Mouse (Mus musculus) kidney, postnatal 4 days (tissue): ENCODE results near the gene Lipa.

Experiments used
- DNase-seq, 2 experiments: peaks; one replicate each; pipeline ENCODE4 v3.0.0; 2021; ENCODE audit warnings: mixed read lengths in 2 of 2

Lipa gene

GRCm38 (mm10) chr19:34526941-34527682, at the start of gene Lipa:
Gene Lipa (minus strand): TSS chr19:34527474.
- DNase-seq = peak; percentile 95 to 96

DNA sequence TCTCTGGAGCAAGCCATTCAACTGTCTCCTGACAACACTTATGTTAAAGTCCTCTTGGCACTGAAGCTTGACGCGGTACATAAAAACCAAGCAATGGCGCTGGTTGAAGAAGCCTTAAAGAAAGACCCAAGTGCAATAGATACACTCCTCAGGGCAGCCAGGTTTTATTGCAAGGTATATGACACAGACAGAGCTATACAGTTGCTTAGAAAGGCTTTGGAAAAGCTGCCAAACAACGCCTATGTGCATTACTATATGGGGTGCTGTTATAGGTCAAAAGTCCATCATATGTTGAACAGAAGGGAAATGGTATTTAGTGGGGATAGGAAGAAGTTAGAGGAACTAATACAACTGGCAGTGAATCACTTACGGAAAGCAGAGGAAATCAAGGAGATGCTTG, 46.4 kb upstream of the Lipa start:
- no peak for DNase-seq

DNA sequence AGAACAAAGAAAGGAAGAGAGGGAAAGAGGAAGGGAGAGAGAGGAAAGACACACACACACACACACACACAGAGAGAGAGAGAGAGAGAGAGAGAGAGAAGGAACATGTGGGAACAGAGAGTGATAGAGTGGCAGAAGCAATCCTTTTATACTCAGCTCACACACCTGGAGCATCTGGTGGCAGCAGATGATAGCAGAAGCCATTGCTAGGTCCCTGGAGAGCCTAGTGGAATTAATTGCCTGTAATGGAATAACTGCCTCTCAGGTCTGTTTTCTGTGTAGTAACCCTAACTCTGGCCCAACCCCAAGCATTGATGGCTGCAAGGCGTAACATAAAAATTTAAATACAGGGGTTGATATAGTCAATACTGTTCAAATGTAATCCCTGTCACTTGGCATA, 43.8 kb upstream of the Lipa start:
- DNase-seq = no peak

DNA sequence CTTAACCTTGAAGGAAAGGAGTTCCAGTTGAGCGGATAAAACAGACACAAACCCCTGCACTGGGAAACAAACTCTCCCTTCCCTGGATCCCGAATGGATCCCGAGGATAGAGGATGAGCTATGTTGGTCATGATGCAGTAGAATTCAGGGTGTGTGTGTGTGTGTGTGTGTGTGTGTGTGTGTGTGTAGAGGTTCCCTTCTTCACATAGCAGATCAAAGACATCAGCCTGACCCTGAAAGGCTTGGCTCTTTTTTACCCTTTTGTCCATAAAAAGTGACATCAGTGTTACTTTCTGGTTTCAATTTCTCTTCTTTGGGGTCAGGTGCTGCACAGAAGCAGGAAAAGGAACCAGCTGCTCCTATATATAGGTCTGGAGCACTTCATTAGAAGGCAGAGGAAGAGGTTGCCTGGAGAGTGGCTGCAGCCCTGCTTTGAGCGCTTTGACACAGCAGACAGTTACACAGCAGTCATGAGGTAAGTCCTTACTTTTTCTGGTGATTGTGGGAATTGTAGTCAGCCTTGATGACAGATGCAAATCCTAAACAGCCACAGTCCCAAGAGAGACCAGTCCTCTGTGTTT, 42.7 kb upstream of the Lipa start:
- DNase-seq = peak in 1 of 2 experiments; percentile 23

- DNase-seq = no peak
Measured at GRCm38 (mm10) chr19:34568988-34569895, 42.0 kb upstream of the Lipa start.

DNA sequence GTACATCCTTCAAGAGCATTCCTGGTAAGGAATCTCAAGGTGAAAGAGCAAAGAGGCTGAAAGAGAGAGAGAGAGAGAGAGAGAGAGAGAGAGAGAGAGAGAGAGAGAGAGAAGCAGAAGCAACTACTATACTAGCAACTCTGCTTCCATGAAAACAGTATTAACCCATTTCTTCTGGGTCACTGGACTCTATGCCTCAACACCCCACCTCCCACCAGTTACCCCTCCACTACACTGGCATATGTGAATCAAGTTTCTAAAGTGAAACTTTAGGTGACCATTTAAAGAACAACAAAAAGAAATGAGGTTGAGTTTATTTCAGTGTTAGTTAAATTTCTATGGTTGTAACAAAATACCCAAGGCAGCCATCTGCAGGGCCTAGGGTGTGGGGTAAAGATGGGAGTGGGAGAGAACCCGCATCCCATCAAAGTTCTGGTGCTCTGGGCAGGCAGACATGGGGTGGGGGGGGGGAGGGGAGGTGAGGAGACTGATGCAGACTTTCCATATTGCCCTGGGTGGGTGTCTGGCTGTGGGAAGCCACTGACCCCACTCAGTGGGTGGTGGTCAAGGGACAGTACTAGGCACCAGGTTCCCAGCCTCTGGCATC, 39.0 kb upstream of the Lipa start:
- DNase-seq = no peak

DNA sequence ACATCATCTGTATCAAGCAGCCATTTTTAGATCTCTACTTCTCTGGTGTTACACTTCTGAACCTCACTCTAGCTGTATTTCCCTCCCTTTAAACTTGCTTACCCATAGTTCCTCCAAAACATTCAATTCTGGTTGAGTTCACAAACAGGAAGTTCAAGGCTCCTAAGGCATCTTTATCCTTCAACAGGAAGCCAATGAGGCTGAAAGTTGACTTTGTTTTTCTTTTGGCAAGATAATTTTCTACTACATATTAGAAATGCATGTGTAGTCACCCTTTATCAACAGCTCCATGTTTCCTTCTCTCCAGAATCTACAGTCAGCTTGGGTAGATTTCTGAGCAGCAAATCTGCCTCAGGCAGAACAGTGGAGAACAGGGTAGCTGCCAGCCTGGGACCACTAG, 35.3 kb upstream of the Lipa start:
- DNase-seq = no peak

DNA sequence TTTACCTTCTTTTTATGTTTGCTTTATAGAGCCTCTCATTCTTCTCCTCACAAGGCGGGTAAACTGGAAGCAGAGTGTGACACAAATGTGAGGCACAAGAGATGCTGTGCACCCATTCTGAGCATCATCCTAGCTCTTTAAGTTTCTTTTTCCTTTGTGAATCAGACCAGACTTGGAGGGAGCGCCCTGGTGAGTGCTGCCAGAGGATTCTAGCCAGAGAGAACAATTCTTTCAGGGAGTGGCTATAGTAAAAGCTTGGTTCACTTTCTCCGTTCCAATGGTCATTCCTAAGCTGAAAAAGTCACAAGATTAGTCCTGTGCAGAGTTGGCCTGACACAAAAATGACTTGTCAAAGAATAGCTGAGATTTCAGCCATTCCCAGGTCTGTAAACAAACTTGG, 29.3 kb upstream of the Lipa start:
- no peak for DNase-seq

- DNase-seq = no peak
Measured at GRCm38 (mm10) chr19:34554061-34554460, 26.8 kb upstream of the Lipa start.

- DNase-seq = peak in 1 of 2 experiments; percentile 8
Measured at GRCm38 (mm10) chr19:34553522-34553921, 26.2 kb upstream of the Lipa start.

DNA sequence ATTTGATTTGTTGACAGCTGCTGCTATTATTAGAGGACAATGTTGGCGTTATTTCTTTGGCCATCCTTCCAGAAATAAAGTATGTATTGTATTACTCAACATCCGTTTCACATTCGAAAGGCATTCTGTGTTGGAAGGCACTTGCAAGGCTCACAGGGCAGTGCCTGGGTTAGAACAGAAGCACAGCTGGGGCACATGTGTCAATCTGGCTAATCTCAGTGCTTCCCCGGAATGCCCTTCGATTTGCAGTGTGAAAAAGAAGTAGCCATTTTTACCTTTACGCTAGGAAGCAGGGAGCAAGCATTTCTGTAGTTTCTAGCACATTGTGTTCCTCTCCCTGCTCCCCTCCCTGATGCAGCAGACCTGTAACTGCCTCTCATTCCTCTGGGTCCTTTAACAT, 25.7 kb upstream of the Lipa start:
- DNase-seq = no peak

- peak; percentile 10 to 31 for DNase-seq
Measured at GRCm38 (mm10) chr19:34551981-34552380, 24.7 kb upstream of the Lipa start.

DNA sequence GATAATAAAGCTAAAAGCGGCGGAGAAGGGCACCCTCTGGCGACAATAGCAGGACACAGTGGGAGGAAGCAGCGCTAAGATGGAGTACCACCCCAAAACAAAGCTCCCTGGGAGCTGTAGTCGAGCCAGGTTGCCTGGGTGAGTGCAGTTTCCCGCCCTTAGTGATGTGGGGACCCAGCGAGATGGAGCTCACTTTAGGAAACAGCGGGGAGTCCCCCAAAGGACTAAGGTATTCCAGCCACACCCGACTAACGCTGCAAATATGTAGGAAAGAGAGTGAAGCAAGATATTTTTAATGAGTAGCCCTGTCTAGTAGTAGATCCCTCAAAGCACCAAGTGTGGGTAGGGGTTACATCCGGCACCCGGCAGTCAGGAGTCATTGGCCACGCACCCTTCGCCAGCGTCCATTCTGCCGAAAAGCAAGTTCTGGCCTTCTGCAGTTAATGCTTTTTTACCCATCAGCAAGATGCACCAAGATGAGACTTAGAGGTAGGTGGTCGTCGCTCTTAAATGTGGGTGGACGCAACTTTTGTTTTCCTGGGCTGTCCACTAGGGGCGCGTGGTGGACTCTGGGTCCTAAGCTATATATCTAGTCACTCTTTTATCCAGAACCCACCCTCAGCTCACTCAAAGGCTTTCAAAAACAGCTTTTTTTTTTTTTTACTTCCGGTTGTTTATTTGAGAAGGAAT, 23.4 kb upstream of the Lipa start, which contains the start of gene Ifit2:
TSS of gene Ifit2 (plus strand) at position 161 of the 690 bp plus-strand sequence.
- peak; percentile 78 to 86 for DNase-seq

- no peak for DNase-seq
Measured at GRCm38 (mm10) chr19:34550205-34550533, 22.9 kb upstream of the Lipa start.

GRCm38 (mm10) chr19:34547976-34548375, 20.7 kb upstream of the Lipa start:
- peak; percentile 90 for DNase-seq

DNA sequence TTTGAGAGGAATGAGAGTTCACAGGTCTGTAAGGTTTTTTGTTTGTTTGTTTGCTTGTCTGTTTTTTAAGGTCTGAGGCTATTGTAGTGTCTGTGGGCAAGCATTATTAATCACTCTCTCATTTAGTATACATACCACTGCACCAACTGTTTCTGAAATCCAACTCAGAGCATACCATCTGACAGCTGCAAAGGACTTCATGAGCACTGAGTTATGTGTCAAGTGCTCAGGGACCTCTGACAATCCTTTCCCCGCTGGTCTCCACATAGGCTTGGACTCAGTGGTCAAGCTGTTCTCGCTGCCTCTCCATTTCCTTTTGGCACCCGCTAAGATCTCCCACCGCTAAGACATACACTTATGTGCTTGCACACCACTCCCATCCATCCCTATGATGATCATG, 18.9 kb upstream of the Lipa start:
- no peak for DNase-seq

GRCm38 (mm10) chr19:34539422-34539821, 12.1 kb upstream of the Lipa start:
- DNase-seq = no peak

- no peak for DNase-seq
Measured at GRCm38 (mm10) chr19:34532061-34532751, 4.9 kb upstream of the Lipa start.

- peak; percentile 22 to 52 for DNase-seq
Measured at GRCm38 (mm10) chr19:34526321-34526923, 852 bp downstream of the Lipa start.

DNA sequence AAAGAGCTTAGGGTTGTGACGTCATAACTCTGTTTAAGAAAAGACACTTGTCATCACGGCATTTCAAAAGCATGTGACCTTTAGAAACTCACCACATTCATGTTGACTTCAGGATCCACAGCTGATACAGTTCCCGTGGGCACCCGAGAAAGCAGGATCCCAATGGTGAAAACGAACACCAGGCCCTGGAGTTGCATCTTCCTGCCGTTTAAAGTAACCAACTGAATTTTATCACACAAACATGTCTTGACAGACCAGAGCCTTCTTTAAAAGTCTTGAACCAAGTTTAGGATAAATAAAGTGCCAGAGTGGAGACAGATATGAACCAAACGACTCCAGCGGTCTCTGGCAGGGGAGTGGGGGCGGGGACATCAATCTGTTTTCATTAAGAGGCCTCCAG, 2.6 kb downstream of the Lipa start:
- DNase-seq = no peak

DNA sequence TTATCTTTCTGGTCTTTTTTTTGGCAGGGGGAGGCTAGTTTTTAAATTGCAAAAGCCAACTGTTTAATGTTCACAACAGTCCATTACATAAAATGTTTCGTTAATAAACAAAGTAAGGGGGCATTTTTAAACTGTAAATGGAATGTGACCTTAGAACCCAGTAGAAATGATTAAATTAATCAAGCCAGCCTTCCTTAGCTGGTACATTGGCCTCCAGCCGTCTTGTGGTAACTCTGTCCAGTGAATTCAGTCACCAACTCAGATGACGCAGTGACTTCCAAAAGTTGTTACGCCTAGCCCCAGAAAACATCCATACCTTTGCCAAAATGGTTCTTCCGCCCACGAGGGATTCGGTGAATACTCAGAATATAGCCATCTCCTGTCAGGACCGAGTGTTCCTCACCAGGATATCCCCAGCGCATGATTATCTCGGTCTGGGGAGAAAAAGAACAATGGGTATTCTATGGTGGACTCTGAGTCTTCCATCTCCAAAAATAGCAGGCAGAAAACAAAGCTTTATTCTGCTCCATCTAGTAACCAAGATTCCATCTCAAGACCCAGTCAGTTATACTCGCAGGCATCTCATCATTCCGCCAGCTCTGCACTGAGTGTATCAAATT, 4.1 kb downstream of the Lipa start:
- no peak for DNase-seq
